Mouse (Mus musculus): ENCODE measurements around the gene Med26.

DNA sequence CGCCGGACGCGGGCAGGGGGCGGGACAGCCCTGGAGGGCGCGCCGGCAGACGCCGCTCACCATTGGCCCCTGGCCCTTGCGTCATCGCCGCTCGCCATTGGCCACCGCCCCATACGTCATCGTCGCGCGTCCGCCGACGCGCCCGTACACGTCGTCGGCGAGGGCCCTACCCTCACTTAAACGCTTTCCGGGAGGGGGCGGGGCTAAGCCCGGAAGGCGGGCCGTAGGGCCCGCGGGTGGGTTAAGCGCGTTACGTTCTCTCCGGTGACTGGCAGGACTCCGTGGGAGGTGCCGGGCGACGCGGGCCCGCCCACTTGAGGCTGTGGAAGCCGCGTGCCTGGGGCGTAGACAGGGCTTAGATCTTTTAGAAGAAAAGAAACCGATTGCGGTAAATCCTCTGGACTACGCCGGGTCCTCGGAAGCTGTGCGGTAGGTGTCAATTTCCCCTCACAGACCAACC, 55.4 kb downstream of the Med26 start:
- TF ChIP-seq POLR2A (IDR thresholded peaks at IDR 0.05; ENCODE audit: insufficient read length, low read depth) = peak; percentile 52
- peak; percentile 85 for TF ChIP-seq SRF (IDR thresholded peaks at IDR 0.05; ENCODE audit: control insufficient read depth, insufficient read length, low read depth)
- TF ChIP-seq MYOD1 (IDR thresholded peaks at IDR 0.05; ENCODE audit: control insufficient read depth in 1 of 3, insufficient read length in 2 of 3, low read depth in 2 of 3) = peak in 1 of 3 experiments; percentile 1
- TF ChIP-seq USF1 (IDR thresholded peaks at IDR 0.05; ENCODE audit: low read depth) = no peak
- peak; percentile 72 for TF ChIP-seq POLR2AphosphoS2 (IDR thresholded peaks at IDR 0.05; ENCODE audit: insufficient read length, low read depth)
- TF ChIP-seq MAX (IDR thresholded peaks at IDR 0.05; ENCODE audit: low read depth) = no peak
